Mouse (Mus musculus): Measurements from ENCODE around the gene Skint7.
"Not testable (repeated sequence)": the region's sequence is repeated elsewhere in the genome, so short reads cannot be mapped to it uniquely, and the experiment has no call there.

The Skint7 gene

DNA sequence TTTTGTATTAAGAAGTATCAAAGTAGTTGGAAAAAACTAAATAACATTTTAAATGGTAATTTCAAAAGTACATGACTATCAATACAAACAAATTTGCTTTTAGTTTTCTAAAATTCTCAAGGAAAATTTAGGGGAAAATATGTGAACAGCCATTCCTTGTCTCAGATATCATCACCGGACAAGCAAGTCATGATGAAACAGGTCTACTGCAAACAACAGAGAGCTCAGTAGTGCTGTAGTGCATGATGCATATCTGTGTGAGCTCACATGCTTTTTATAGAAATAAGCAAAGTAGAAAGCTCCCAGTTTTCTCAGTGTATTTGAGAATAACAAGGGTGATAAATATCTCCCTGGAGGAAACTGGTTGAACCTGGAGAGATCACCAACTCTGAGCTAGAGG lies at the start of gene Skint7:
Gene Skint7 (plus strand): TSS at position 301 of the 400 bp plus-strand sequence.
- DNase-seq, result no peak

- no peak for DNase-seq
Observed at GRCm38 (mm10) chr4:111961309-111961708, 11.4 kb upstream of the Skint7 start.

- DNase-seq, result not testable (repeated sequence)
Observed at GRCm38 (mm10) chr4:111963241-111963640, 9.5 kb upstream of the Skint7 start.

- DNase-seq, result no peak
Observed at GRCm38 (mm10) chr4:111963669-111964068, 9.1 kb upstream of the Skint7 start.

GRCm38 (mm10) chr4:112005969-112006368 lies 33.2 kb downstream of the Skint7 start, which contains the start of gene Skint1:
Gene Skint1 (plus strand): TSS chr4:112006269.
- no peak for DNase-seq

Measured in cerebellum, adult 18-20 months (tissue).